Mouse (Mus musculus): ENCODE data around the gene Eci1. TPM values are rescaled to one million over a fixed set of nuclear protein-coding genes. Genes with fewer than 3 reads are reported as not detected.
A peak's percentile ranks its signal among the peaks of the same experiment; 100 is the strongest.

The Eci1 gene
- polyA plus RNA-seq, 1 experiment from 2014 or later, result 193 TPM

- DNase-seq, result peak; percentile 36
- no peaks in the 10 kb centered on the region for H3K27me3 ChIP-seq (ENCODE audit: insufficient read depth, low read length)
- peak overlapping the region; percentile 77 for H3K9ac ChIP-seq (replicated peaks)
- no peaks in the 10 kb centered on the region for H3K9me3 ChIP-seq (ENCODE audit: low read length)
- TF ChIP-seq CTCF (IDR thresholded peaks at IDR 0.05; ENCODE audit: low read depth) (no peak), EP300 (IDR thresholded peaks at IDR 0.05; ENCODE audit: low read depth) (no peak)
- peak overlapping the region; percentile 66 for H3K4me3 ChIP-seq (ENCODE audit: low read depth, low read length)
- peaks cover 29% of the 10 kb centered on the region for H3K36me3 ChIP-seq (replicated peaks; ENCODE audit: insufficient read depth, low read length)
- H3K4me1 ChIP-seq (ENCODE audit: insufficient read depth), result peaks cover 9% of the 10 kb centered on the region
- peak overlapping the region; percentile 87 for H3K27ac ChIP-seq (ENCODE audit: low read depth)
- 4% methylated on average over 8 of the region's 8 CpGs for WGBS (ENCODE audit: insufficient replicate concordance)
- peak overlapping the region; percentile 72 for H3K4me2 ChIP-seq (ENCODE audit: low read depth, low read length)
- peak; percentile 22 for ATAC-seq
Observed at GRCm38 (mm10) chr17:24427170-24427557, 723 bp downstream of the Eci1 start.

- H3K9ac ChIP-seq (replicated peaks), result peak overlapping the region; percentile 6; the same call in 1 of the 2 replicates
- no peak overlapping the region for H3K4me3 ChIP-seq (ENCODE audit: low read depth, low read length)
- H3K36me3 ChIP-seq (replicated peaks; ENCODE audit: insufficient read depth, low read length), result peaks cover 12% of the 10 kb centered on the region
- no peaks in the 10 kb centered on the region for H3K9me3 ChIP-seq (ENCODE audit: low read length)
- TF ChIP-seq EP300 (IDR thresholded peaks at IDR 0.05; ENCODE audit: low read depth) (no peak), CTCF (IDR thresholded peaks at IDR 0.05; ENCODE audit: low read depth) (no peak)
- H3K4me2 ChIP-seq (ENCODE audit: low read depth, low read length), result no peak overlapping the region
- H3K27me3 ChIP-seq (ENCODE audit: insufficient read depth, low read length), result no peaks in the 10 kb centered on the region
- H3K4me1 ChIP-seq (ENCODE audit: insufficient read depth), result peaks cover 9% of the 10 kb centered on the region
- WGBS (ENCODE audit: insufficient replicate concordance), result 81% methylated on average over 14 of the region's 14 CpGs
- no peak for ATAC-seq
- peak overlapping the region; percentile 34 for H3K27ac ChIP-seq (ENCODE audit: low read depth)
- DNase-seq, result no peak
Observed at GRCm38 (mm10) chr17:24429201-24429983, 3.0 kb downstream of the Eci1 start.

- no peak for DNase-seq
- H3K27ac ChIP-seq (ENCODE audit: low read depth), result no peak overlapping the region
- H3K9me3 ChIP-seq (ENCODE audit: low read length), result no peaks in the 10 kb centered on the region
- H3K36me3 ChIP-seq (replicated peaks; ENCODE audit: insufficient read depth, low read length), result peaks cover 38% of the 10 kb centered on the region
- H3K4me1 ChIP-seq (ENCODE audit: insufficient read depth), result no peaks in the 10 kb centered on the region
- no peak overlapping the region for H3K4me2 ChIP-seq (ENCODE audit: low read depth, low read length)
- peak; percentile 63 for ATAC-seq
- 79% methylated on average over 5 of the region's 5 CpGs for WGBS (ENCODE audit: insufficient replicate concordance)
- no peaks in the 10 kb centered on the region for H3K27me3 ChIP-seq (ENCODE audit: insufficient read depth, low read length)
- TF ChIP-seq CTCF (IDR thresholded peaks at IDR 0.05; ENCODE audit: low read depth) (peak; percentile 87), EP300 (IDR thresholded peaks at IDR 0.05; ENCODE audit: low read depth) (no peak)
- no peak overlapping the region for H3K9ac ChIP-seq (replicated peaks)
- H3K4me3 ChIP-seq (ENCODE audit: low read depth, low read length), result no peak overlapping the region
Observed at GRCm38 (mm10) chr17:24437016-24437415, 10.6 kb downstream of the Eci1 start.

- Histone ChIP-seq H3K4me2 (ENCODE audit: low read depth, low read length) (no peak overlapping the region), H3K36me3 (replicated peaks; ENCODE audit: insufficient read depth, low read length) (peaks cover 48% of the 10 kb centered on the region), H3K4me3 (ENCODE audit: low read depth, low read length) (no peak overlapping the region), H3K27ac (ENCODE audit: low read depth) (no peak overlapping the region), H3K9me3 (ENCODE audit: low read length) (no peaks in the 10 kb centered on the region), H3K27me3 (ENCODE audit: insufficient read depth, low read length) (no peaks in the 10 kb centered on the region), H3K9ac (replicated peaks) (no peak overlapping the region), H3K4me1 (ENCODE audit: insufficient read depth) (no peaks in the 10 kb centered on the region)
- ATAC-seq, result no peak
- no peak for DNase-seq
- 84% methylated on average over 8 of the region's 8 CpGs for WGBS (ENCODE audit: insufficient replicate concordance)
- TF ChIP-seq CTCF (IDR thresholded peaks at IDR 0.05; ENCODE audit: low read depth) (no peak), EP300 (IDR thresholded peaks at IDR 0.05; ENCODE audit: low read depth) (no peak)
Observed at GRCm38 (mm10) chr17:24440377-24440776, 13.9 kb downstream of the Eci1 start.

- TF ChIP-seq CTCF (IDR thresholded peaks at IDR 0.05; ENCODE audit: low read depth) (peak; percentile 57), EP300 (IDR thresholded peaks at IDR 0.05; ENCODE audit: low read depth) (no peak)
- ATAC-seq (no peak), DNase-seq (no peak)
- Histone ChIP-seq H3K27me3 (ENCODE audit: insufficient read depth, low read length) (no peaks in the 10 kb centered on the region), H3K4me2 (ENCODE audit: low read depth, low read length) (no peak overlapping the region), H3K4me1 (ENCODE audit: insufficient read depth) (no peaks in the 10 kb centered on the region), H3K9me3 (ENCODE audit: low read length) (no peaks in the 10 kb centered on the region), H3K27ac (ENCODE audit: low read depth) (no peak overlapping the region), H3K4me3 (ENCODE audit: low read depth, low read length) (no peak overlapping the region), H3K36me3 (replicated peaks; ENCODE audit: insufficient read depth, low read length) (peaks cover 47% of the 10 kb centered on the region), H3K9ac (replicated peaks) (no peak overlapping the region)
- WGBS (ENCODE audit: insufficient replicate concordance), result 65% methylated on average over 2 of the region's 2 CpGs
Observed at GRCm38 (mm10) chr17:24441148-24441547, 14.7 kb downstream of the Eci1 start.

GRCm38 (mm10) chr17:24442107-24442506 is 15.7 kb downstream of the Eci1 start:
- ATAC-seq, result no peak
- WGBS (ENCODE audit: insufficient replicate concordance), result 88% methylated on average over 14 of the region's 14 CpGs
- H3K36me3 ChIP-seq (replicated peaks; ENCODE audit: insufficient read depth, low read length), result peaks cover 54% of the 10 kb centered on the region
- H3K27me3 ChIP-seq (ENCODE audit: insufficient read depth, low read length), result no peaks in the 10 kb centered on the region
- no peaks in the 10 kb centered on the region for H3K9me3 ChIP-seq (ENCODE audit: low read length)
- no peak for TF ChIP-seq CTCF (IDR thresholded peaks at IDR 0.05; ENCODE audit: low read depth)
- no peak for TF ChIP-seq EP300 (IDR thresholded peaks at IDR 0.05; ENCODE audit: low read depth)
- no peaks in the 10 kb centered on the region for H3K4me1 ChIP-seq (ENCODE audit: insufficient read depth)
- no peak overlapping the region for H3K9ac ChIP-seq (replicated peaks)
- H3K4me3 ChIP-seq (ENCODE audit: low read depth, low read length), result no peak overlapping the region
- H3K4me2 ChIP-seq (ENCODE audit: low read depth, low read length), result no peak overlapping the region
- no peak overlapping the region for H3K27ac ChIP-seq (ENCODE audit: low read depth)
- DNase-seq, result no peak
